Mouse (Mus musculus) WW6 (cell line): ENCODE data around the gene Rex1bd.

Experiments
- DNase-seq: peaks from one replicate; pipeline ENCODE4 v3.0.0-alpha.2; 2013; ENCODE audit warnings: low read depth, low spot score

Gene Rex1bd

DNA sequence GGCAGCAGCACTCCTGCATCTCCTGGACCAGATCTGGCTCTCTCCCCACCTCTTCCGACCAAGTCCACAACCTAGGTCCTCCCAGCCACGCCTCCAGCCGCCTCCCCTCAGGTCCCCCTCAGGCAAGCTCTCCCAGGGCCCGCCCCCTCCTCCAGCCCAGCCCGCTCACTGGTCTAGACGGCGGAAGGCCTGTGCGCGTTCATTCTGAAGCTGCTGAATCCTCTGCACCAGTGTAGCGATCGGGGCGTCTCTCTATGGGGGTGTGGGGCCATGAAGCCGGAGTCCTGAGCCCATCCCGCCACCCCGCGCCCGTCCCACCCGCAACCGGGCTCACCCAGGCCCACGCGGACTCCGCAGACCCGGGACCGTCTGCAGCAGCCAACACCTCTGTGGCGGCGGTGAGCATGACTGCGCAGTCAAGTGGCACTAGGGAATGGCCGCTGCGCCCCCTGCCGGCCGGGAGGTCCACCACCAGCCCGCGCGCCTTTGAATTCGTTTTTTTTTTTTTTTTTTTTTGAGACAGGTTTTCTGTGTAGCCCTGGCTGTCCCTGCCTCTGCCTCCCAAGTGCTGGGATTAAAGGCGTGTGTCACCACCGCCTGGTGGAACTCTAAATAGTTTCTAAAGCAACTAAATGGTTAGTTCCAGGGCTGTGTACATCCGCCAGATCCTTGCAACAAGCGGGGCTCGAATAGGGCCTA is at the start of gene Rex1bd:
Gene Rex1bd (minus strand): TSS at position 425 of the 699 bp plus-strand sequence.
- DNase-seq: peak; percentile 97

DNA sequence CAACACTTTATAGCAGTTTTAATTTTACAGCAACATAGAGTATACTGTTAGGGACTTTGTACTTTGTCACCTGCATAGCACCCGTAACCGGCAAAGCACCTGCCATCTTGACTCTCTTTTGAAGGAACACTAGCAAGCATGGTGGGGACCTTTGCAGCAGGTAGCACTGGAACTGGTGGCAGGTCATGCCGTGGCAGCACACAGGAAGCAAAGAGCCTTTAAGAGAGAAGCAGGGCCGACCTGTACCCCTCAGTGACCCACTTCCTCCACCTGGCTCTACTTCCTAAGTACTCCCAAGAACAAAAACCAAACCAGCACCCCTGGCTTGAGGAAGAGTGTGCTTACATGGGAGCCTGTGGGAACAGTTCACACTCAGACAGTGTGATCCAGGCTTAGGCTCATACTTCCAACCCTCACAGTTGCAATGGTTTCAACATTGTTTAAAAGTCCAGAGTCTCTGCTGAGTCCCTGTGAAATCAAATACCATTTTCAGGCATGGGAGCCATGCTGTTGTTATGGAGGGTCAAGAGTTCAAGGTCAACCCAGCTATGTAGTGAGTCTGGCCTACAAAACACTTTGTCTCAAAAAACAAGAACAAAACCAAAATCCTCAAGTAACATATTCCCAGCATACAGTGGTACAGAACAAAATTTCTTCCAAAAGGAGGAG is 48.7 kb upstream of the Rex1bd start:
- DNase-seq: no peak

DNA sequence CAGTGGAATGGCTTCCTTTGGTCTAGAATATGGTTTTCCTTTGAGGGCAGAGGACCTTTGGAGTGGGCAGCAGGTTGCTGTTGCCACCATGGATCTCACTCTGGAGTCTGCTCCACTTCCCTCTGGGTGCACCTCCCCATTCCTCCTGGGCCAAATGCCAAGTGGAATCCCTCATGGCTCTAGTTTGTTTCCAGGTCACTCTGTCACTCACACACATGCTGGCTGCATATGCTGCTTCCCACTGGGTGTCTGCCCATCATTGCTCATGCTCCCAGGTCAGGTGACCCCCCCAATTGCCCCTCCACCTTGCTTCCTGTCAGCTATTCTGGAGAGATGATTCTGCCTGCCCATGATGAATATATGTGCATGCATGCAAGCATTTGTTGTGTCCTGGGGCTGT is 47.2 kb upstream of the Rex1bd start:
- no peak for DNase-seq

DNA sequence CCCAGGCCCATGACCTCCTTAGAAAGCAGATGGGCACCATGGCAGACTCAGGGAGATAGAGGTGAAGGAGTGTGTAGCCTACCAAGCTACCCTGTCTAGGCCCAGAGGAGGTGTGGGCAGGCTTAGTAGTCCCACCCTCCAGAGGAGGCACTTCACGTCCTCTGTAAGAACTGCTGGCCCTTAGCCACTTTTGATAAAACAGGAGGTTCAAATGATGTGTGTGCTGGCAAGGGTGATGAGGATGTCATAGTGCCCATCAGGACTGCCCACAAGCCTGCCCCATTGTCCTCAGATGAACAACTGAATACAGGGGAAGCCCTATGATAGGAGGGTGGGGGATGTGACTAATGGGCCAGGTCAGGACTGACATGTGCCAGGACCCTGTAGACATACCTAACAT is 46.3 kb upstream of the Rex1bd start:
- no peak for DNase-seq

DNA sequence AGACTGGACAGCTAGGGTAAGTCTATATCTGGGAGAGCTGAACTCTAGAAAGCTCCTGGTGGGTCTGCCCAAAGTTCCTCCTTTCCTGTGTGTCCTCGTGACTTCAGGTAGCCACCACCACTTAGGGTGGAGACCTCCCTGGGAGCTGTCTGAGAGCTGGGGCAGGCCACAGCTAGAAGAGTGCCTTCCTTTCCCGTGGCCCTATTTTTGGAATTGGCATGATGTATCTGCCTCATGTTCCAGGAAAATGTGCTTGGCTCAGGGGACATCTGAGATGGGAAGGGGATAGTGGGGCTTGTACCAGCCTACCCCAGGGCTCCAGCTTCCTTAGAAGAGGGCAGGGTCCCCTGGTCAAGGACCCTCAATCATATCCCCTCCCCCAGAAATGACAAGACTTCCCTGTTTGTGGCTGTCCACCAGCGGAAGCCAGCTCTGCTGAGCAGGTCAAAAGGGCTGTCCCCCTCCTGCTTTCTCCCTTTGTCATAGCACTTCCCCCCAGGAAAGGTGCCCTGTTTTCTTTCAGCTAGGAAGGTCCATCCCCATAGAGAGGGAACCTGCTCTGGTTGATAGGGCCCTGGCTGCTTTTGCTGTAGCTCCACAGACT is 45.1 kb upstream of the Rex1bd start:
- no peak for DNase-seq

DNA sequence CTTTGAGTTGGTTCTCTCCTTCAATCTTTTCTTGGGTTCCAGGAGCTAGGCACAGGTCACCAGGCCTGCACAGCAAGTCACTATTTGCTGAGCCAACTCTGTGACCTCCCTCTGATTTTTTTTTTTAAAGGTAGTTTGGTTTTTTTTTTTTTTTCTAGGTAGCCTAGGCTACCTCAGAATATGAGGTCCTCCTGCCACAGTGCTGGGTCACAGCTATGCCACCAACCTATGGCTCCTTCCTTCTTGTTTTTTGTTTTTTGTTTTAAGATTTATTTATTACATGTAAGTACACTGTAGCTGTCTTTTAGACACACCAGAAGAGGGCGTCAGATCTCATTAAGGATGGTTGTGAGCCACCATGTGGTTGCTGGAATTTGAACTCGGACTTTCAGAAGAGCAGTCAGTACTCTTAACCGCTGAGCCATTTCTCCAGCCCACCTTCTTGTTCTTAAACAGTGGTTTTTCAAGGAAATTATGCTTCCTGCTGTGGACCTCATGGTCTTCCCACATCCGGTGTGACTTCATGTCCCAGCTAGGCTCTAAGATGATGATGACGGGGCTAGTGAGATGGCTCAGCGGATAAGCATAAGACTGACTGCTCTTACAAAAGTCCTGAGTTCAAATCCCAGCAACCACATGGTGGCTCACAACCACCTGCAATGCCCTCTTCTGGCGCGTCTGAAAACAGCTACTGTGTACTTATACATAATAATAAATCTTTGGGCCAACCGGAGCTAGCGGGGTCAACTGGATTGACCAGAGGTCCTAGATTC is 43.0 kb upstream of the Rex1bd start:
- DNase-seq: no peak

DNA sequence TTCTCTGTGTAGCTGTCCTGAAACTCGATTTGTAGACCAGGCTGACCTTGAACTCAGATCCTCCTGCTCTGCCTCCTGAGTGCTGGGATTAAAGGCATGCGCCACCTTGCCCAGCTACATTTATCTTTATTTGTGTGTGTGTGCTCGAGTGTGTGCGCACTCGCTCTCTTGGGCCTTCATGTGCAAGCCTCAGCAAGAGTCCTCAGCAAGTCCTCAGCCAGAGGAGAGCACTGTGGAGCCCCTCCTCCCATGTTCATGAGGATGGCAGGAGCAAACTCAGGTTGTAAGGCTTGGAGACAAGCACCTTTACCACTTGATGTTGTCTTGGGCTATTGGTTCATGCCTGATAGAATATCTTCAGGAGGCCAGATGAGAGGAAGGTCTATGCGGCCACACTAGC is 41.2 kb upstream of the Rex1bd start:
- no peak for DNase-seq

DNA sequence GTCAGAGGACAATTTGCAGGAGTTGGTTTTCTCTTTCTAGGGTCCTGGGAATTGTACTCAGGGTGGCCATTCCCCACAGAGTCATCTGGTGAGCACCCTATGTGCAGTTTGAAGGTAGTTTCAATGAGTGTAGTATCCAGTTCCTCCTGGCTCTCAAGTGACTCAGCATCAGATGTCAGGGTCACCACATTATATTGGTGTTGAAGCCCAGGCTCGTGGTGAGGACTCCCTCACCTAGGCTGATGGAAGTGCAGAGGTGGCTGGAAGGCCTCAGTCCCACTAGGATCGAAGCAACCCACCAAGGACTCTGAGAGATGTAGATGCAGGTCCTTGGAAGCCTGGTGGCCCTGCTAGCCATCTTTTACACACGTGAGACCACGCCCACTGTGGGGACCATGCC is 39.9 kb upstream of the Rex1bd start:
- no peak for DNase-seq

DNA sequence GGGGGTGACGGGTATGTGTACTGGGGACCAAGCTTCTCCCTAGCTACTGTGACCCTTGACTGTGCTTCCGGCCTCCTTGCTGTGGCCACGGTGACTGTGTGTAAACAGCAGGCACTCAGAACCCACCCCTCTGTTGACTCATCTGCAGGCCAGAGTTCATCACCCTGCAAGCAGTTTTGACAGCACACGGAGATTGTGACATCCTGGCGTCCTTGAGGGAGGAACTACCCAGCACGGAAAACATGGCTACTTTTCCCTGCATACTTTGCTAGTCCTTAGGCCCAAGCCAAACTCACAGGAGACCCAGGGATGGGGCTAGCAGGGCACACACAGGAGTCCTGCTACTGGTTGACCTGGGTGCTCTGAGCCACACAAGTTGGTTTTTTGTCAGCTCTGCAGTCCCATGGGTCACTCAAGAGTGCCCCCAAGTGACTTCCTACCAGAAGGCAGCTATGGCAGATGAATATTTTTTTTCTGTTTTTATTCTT is 37.7 kb upstream of the Rex1bd start:
- no peak for DNase-seq

DNA sequence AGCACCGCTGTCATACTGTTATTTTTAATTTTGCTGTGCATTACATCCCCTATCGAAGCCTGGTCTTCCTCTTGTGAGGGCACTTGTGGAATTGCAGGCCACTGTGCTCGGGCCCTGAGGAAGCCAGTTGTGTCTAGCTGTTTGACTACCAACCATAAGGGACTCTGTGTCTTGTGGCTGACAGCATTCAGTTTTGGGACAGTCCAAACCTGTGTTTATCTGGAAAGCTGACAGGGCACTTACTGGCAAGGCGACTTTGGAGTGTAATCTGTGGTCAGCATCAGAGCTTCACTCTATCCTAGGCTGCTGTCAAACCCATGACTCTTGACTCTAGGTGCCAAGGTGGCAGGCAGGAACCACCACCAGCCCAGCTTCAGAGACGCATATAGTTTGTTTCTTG is 34.5 kb upstream of the Rex1bd start:
- DNase-seq: no peak

DNA sequence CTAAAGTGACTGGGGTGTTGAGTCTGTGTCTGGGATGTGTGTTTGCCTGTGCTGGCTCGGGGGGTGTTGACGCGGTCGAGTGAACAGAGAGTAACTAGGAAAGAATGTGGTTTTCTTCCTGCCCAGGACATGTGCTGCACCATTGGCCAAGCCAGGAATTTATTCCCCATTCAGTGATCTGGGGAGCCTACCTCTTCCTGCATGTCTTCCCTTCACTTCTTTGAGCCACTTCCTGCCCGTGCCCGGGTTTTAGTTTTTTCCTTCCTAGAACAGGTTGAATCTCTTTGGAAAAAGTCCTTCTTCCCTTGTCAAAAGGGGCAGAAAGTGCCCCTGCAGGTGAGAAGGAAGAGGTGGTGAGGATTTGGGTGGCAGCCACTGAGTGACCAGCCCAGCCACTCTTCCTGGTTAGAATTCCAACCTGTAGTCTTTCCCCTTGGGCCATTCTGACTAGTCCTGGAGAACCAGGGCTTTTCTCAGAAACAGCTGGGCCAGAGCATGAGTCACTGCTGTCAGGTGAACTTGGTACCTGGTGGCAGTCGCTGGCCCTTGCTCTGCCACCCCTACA is 34.0 kb upstream of the Rex1bd start:
- no peak for DNase-seq

DNA sequence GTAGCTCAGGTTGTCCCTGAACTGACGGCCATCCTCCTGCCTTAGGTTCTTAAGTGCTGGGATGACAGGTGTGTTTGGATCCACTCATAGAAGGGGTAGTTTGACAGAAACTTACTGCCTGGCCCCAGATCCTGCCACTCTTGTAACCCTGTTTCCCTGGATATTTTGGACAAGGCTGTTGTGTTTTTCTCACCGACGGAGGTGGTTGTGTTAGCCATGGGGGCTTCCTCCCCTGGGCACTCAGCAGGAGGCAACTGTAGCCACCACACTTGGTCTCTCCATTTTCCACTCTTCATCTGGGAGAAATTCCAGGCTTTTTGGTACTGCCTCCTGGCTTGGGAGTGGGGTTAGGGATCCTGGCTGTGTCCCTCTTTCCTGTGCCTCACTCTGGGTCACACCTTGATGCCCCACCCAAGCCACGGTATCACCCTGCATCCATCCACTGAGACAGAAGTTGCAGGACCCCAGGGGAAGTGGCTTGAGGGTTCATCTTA is 33.5 kb upstream of the Rex1bd start:
- no peak for DNase-seq

DNA sequence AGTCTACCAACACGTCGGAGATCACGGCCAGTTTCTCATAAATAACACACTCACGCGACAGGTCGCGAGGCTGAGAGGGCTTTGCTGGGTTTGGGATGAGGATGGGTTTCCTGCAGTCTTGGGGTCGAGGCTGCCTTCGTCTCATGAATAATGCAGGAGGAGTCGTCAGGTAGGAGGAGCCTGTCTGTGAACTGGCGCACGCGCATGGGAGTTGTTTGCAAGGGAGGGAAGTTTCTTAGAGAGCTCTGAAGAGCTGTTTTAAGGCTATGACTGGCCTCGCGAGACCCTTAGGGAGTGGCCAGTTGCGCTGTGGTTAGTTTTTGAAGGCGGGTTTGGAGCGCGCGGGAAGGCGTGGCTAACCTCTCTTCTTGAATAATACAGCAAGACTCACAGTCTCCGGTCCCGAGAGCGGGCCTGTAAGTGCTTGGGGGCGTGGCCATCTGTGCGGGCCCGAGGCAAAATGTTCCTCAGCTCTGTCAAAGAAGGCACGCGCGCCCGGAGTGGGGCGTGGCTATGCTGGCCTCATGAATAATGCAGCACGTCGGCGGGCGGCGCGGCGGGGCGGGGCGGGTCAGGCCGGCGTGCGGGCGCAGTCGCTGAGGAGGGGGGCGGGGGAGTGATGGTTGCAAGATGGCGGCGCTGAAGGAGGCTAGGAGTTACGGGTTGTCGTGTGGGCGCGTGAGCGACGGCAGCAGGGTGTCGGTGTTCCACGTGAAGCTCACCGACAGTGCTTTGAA is 32.7 kb upstream of the Rex1bd start, which contains the start of gene Ell:
Gene Ell (plus strand): TSS at position 381 of the 737 bp plus-strand sequence.
- peak; percentile 100 for DNase-seq

DNA sequence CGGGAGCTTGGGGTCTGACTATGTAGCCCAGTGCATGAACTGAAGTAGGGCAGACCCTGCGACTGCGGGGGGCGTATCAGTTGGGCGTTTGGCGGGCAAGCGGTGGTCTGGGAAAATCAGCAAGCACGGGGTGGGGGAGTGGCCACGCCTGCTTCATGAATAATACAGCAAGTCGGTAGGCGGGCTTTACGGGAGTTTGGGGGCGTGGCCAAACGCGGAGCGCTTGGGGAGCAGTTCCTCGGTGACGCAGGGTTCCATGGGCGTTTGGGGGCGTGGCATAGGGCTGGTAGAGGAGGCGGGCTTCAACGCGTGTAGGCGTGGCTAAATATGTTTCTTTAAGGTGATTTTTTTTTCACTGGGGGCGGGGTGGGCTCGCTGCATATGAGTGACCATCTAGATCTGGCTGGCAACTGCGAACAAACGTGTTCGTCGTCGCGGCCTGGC is 32.1 kb upstream of the Rex1bd start:
- peak; percentile 99 for DNase-seq

DNA sequence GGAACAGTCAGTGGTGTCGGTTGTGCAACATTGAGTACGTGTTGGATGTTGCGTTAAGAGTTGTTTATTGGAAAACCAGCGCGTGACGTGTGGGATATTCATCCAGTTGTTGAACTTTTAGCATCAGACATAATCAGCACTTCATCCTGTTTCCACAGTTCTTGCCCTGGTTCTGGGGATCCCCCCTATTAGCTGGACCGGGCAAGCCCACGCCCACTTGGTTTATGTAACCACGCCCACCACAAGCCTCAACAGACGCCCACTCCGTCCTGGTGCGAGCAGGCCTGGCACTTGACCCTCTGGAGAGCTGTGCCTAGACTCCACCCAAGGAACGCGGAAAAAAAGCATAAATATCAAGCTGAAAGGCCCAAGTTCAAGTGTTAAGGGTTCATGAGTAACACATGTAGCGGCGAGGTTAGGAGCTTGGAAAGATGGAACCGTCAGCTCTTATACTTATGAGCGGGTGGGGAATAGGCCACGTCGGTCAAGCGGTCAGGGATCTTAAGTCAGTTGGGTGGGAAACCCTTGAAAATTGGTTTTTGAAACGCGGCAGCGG is 31.6 kb upstream of the Rex1bd start:
- DNase-seq: no peak

DNA sequence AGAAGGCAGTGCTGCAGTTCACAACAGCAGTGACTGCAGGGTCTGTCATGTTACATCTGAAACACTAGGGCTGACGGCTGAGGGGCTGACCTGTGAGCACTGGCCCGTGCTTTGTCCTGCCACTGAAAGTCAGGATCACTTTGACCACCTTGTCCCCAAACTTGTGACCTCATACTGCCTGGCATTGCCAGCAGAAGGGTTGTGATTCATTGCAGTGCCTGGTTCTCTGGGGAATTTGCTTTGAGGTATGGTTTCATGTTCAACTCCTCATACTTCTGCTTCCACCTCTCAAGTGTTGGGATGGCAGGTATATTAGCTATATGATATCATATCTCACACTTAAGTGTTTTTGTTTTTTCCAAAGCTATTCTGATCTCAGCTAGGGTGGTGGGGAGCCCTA is 29.1 kb upstream of the Rex1bd start:
- no peak for DNase-seq

DNA sequence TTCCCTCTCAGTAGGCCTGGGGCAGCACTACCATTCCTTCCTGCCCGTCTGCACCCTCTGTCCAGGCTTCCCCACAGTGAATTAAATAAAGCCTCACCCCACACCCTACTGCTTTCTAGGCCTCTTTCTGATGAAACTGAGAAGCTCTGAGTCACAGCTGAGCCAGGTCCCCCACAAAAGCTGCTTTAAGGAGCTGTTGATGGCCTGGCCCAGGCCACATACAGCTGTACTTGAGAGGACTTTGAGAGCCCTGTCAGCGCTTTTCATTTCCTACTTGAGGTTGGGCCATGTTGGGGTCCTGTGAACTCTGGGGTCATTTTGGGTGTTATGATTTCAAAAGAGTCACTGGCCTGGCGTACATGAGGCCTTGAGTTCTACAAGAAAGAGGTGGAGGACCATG is 28.7 kb upstream of the Rex1bd start:
- DNase-seq: no peak

DNA sequence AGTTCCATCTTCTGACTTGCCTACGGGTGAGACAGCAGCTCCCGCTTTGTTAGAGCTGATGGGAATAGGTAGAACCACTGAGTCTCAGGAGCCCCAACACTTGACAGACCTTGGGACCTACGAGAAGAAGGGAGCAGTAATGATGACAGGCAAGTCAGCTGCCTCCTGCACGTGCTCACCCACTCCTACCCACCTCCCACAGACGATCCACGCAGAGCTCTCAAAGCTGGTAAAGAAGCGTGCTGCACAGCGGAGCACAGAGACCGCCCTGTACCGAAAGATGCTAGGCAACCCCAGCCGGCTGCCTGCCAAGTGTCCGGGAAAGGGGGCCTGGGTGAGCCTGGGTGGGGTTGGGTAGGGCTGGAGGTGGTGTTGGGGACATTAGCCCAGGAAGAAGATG is 27.7 kb upstream of the Rex1bd start:
- DNase-seq: no peak

DNA sequence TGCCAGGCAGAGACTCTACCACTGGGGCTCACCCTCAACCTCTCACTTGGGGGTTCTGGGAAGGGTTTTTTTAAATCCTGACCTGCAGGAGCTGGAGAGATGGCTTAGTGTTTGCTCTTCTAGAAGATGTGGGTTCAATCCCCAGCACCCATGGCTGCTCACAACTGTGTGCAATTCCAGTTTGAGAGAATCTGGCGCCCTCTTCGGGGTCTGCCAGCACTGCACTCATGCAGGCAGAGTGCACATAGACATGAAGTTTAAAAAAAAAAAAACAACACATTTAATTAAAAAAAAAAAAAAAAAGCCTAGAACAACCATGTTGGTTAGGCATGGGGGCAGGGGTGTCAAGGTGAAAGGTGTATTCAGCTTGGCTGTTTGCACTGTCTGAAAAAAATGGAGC is 23.8 kb upstream of the Rex1bd start:
- no peak for DNase-seq

DNA sequence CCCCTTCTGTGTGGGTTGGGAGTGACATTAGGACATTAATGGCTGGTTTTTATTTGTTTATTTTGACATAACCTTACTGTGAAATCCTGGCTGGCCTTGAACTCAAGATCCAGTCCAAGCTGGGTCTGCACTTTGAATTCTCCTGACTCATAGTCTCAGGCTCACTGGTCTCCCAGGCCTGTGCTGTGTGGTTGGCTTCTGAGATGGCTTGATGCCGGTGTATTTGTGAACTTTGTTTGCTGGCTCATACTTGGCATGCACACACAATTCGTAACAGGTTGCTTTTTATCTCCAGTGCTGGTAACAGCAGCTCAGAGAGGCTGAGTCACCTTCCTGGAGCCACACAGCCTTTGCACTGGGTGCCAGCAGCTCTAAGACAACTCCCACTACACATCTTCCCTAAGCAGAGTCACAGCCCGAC is 23.2 kb upstream of the Rex1bd start:
- DNase-seq: no peak
